Mouse (Mus musculus) lung, postnatal 0 days (tissue): ENCODE results near the gene Pramef12. TPM values are rescaled to one million over a fixed set of nuclear protein-coding genes. Genes with fewer than 3 reads are reported as not detected.
"Not testable (repeated sequence)": the region's sequence is repeated elsewhere in the genome, so short reads cannot be mapped to it uniquely, and the experiment has no call there.

ENCODE experiments used
- ATAC-seq: fragments of 200-750 bp; cut with Nextera tagmentation; 2 replicates; pipeline ENCODE4 v1.8.0; 2017; ENCODE audit warnings: moderate library complexity
- DNase-seq: peaks from one replicate; pipeline ENCODE4 v3.0.0-alpha.2; 2016; ENCODE audit warnings: low spot score
- H3K27ac ChIP-seq: fragments of 300-500 bp; sonication (generic); 2 replicates; pipeline ENCODE4 v1.5.1; 2014; ENCODE audit warnings: antibody characterized with exemption, mild to moderate bottlenecking, low read length, mixed read lengths
- H3K27me3 ChIP-seq: fragments of 300-500 bp; sonication (generic); replicated peaks from 2 replicates; pipeline ENCODE4 v1.6.1; 2014; ENCODE audit warnings: low read length, mixed read lengths; ENCODE audit not compliant: insufficient read depth
- H3K36me3 ChIP-seq: fragments of 300-500 bp; sonication (generic); 2 replicates; pipeline ENCODE4 v1.6.1; 2014; ENCODE audit warnings: low read length, mixed read lengths; ENCODE audit not compliant: insufficient read depth
- H3K4me1 ChIP-seq: fragments of 300-500 bp; sonication (generic); 2 replicates; pipeline ENCODE4 v1.6.1; 2014; ENCODE audit warnings: antibody characterized with exemption, low read depth, low read length, mixed read lengths; ENCODE audit not compliant: insufficient read depth
- H3K4me2 ChIP-seq: fragments of 300-500 bp; sonication (generic); replicated peaks from 2 replicates; pipeline ENCODE4 v1.6.1; 2014; ENCODE audit warnings: low read depth, mild to moderate bottlenecking, low read length, moderate library complexity, mixed read lengths
- H3K4me3 ChIP-seq: fragments of 300-500 bp; sonication (generic); 2 replicates; pipeline ENCODE4 v1.5.1; 2014; ENCODE audit warnings: low read depth, low read length
- H3K9ac ChIP-seq: fragments of 300-500 bp; sonication (generic); replicated peaks from 2 replicates; pipeline ENCODE4 v1.6.1; 2014; ENCODE audit warnings: low read depth, mild to moderate bottlenecking
- H3K9me3 ChIP-seq: fragments of 300-500 bp; sonication (generic); 2 replicates; pipeline ENCODE4 v1.6.1; 2016; ENCODE audit warnings: low read length, mixed read lengths
- CTCF ChIP-seq: IDR thresholded peaks from 2 replicates; pipeline ENCODE4 v1.5.1; 2016; ENCODE audit warnings: antibody characterized with exemption, mild to moderate bottlenecking
- EP300 ChIP-seq: IDR thresholded peaks from 2 replicates; pipeline ENCODE4 v1.6.1; 2016; ENCODE audit warnings: antibody characterized with exemption, mild to moderate bottlenecking, control low read depth
- WGBS: fragments of 180-500 bp; shearing (Covaris S2); extraction: QIAGEN DNeasy Blood & Tissue Kit; methylation state at CpG from one replicate; pipeline ENCODE4 v1.1.7; 2014; 5-methylcytosine and 5-hydroxymethylcytosine counted together
- polyA plus RNA-seq: library from polyadenylated mRNA; unstranded; fragments of >200 nt; fragmentation: Nextera tagmentation; extraction: Ambion mirVana; gene quantifications from 2 replicates; pipeline ENCODE4 v1.2.1, GENCODE M21; 2015

The Pramef12 gene
- polyA plus RNA-seq, 1 experiment from 2014 or later: 0.08 TPM

DNA sequence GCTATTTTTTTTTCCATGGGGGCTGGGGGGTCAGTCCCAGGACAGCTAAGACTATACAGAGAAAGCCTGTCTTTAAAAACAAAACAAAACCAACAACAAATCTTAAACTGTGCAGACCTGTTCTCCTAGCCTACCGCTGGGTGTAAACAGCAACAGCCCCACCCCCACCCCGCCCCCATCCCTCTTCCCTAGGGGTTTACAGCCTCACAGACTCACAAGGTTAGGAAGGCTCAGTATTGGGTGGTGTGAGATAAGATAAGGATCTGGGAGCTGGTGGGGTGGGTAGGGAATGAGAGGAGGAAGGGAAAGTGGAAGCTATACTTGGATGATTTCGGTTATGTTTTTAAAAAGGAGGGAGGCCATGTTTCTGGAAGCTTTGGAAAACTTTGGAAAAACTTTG, 11.9 kb downstream of the Pramef12 start:
- Histone ChIP-seq H3K9ac (no peak overlapping the region), H3K4me3 (no peak overlapping the region), H3K36me3 (no peaks in the 10 kb centered on the region), H3K27ac (no peak overlapping the region), H3K4me2 (no peak overlapping the region), H3K4me1 (no peaks in the 10 kb centered on the region), H3K27me3 (no peaks in the 10 kb centered on the region), H3K9me3 (no peaks in the 10 kb centered on the region; the same call in 1 of the 2 replicates)
- TF ChIP-seq CTCF (no peak), EP300 (no peak)
- no peak for DNase-seq
- 23% methylated on average over 3 of the region's 3 CpGs for whole genome bisulfite sequencing
- no peak for ATAC-seq

DNA sequence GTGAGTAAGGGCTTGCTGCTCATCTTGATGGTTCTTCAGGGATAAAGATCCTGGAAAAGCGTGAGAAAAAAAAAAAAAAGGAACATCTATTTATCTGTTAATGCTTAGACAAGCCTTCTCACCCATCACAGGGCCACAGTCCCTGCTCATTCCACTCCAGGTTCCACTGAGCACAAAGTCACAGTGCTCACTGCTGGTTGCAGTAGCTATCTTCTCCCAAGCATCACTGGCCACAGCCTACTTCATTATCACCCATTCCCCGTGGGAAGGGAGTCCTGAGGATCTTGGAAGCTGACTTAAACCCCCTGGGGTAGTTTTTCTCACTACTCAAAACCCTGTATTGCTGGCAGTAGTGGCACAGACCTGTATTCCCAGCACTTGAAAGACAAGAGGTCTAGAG, 30.4 kb downstream of the Pramef12 start, which contains the start of gene Pramef20:
Pramef20 (minus strand) TSS at position 23 of the 400 bp plus-strand sequence.
- Histone ChIP-seq H3K4me1 (no peaks in the 10 kb centered on the region), H3K36me3 (no peaks in the 10 kb centered on the region), H3K27me3 (no peaks in the 10 kb centered on the region), H3K27ac (no peak within 1 kb of the TSS), H3K4me3 (no peak within 1 kb of the TSS), H3K4me2 (no peak within 1 kb of the TSS), H3K9ac (no peak within 1 kb of the TSS), H3K9me3 (peaks cover 3% of the 10 kb centered on the region; the same call in 1 of the 2 replicates)
- WGBS: 43% methylated on average over 2 of the region's 2 CpGs
- DNase-seq (no peak), ATAC-seq (no peak)
- no peak for TF ChIP-seq EP300
- TF ChIP-seq CTCF: no peak

DNA sequence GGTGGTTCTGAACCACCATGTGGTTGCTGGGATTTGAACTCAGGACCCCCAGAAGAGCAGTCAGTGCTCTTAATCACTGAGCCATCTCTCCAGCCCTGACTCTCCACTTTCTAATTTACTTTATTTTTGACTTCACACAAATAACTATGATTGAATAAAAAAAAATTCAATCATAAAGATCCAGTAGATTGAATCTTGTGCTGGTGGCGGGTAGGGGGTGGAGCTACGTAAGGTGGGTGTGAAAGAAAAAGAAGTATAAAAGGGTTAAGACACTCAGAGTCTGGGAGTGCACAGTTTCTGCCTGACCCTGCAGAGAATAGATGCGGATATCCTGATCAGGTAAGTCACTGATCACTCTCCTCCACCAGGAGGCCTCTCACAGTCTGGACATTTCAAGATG, 50.6 kb downstream of the Pramef12 start, which contains the start of gene Gm13119:
Gm13119 (plus strand) TSS at position 301 of the 400 bp plus-strand sequence.
- H3K4me1 ChIP-seq, H3K9me3 ChIP-seq, H3K36me3 ChIP-seq, H3K4me2 ChIP-seq, H3K4me3 ChIP-seq, ATAC-seq, H3K27me3 ChIP-seq, H3K27ac ChIP-seq, DNase-seq, H3K9ac ChIP-seq: not testable (repeated sequence)
- 78% methylated on average over 3 of the region's 3 CpGs for WGBS

Other genes starting within 250 kb of the Pramef12 start
- gene Oog3, start 245.8 kb downstream of the Pramef12 start, polyA plus RNA-seq: not detected in 2 replicates
- gene Oog2, start 217.7 kb downstream of the Pramef12 start, polyA plus RNA-seq: not detected in 2 replicates
- not detected in 2 replicates for gene C87977, start 195.1 kb downstream of the Pramef12 start, polyA plus RNA-seq
- not detected in 2 replicates for gene Pramel5, start 128.0 kb downstream of the Pramef12 start, polyA plus RNA-seq
- not detected in 2 replicates for gene Gm13128, start 78.2 kb downstream of the Pramef12 start, polyA plus RNA-seq
- not detected in 2 replicates for gene Gm13119, start 50.5 kb downstream of the Pramef12 start, polyA plus RNA-seq
- not detected in 2 replicates for gene Pramef20, start 30.5 kb downstream of the Pramef12 start, polyA plus RNA-seq
- not detected in 2 replicates for gene 1700012P22Rik, start 30.3 kb upstream of the Pramef12 start, polyA plus RNA-seq
- gene Gm9944, start 44.9 kb upstream of the Pramef12 start, polyA plus RNA-seq: not detected in 2 replicates
- not detected in 2 replicates for gene Aadacl3, start 55.3 kb upstream of the Pramef12 start, polyA plus RNA-seq
- gene 9430007A20Rik, start 111.4 kb upstream of the Pramef12 start, polyA plus RNA-seq: not detected in 2 replicates
- gene Gm13124, start 156.7 kb upstream of the Pramef12 start, polyA plus RNA-seq: not detected in 2 replicates
- gene Aadacl4, start 205.2 kb upstream of the Pramef12 start, polyA plus RNA-seq: not detected in 2 replicates